Mouse (Mus musculus): ENCODE results near the gene Smarcal1.

DNA sequence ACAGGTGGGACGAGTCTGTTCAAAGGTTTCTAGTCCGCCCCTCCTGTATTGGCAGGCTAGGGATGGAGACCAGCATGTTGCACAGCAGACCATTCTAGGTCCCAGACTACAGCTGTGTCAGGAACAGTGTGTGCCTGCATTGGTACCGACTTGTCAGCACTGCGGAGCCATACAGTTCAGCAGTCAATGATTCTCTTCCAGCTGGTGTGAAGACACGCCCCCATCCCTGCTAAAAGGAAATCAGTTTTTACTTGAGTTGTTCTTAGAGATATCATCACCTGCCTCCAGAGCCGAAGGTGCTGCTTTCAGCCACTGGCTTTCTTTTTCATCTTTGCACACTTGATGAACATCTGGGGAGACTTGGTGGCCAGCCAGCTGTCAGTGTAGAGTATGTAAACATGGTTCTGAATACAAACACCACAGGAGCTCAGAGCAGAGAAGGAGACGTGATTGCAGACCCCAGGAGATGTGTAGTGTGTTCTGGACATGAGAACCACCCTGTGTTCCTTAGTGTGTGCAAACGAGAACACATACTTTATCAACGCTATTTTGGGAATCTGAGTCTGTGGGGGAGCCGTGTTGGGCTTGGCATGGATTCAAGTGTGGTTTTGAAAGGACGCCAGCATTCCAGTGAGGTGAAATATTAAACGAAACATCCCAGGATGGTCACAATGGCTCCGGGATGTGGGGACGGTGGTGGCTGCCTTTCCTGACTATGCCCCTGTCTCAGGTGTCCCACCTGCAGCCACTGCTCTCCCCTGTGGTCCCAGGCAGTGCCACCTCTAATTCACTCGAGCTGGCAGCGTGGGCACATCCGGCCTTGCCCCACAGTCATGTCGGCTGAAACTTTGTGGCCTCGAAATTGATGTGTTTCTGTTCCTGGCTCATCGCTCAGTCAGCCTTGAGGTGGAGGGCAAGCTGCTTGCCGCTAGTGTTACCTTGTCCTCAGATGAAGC, 16.4 kb downstream of the Smarcal1 start:
- no peak for TF ChIP-seq CTCF (IDR thresholded peaks at IDR 0.05; ENCODE audit: low read depth, low read length)
- TF ChIP-seq POLR2A (IDR thresholded peaks at IDR 0.05; ENCODE audit: insufficient read depth, low read length): no peak
- no peak for TF ChIP-seq EP300 (IDR thresholded peaks at IDR 0.05; ENCODE audit: insufficient read depth, low read depth, low read length)

All from ES-Bruce4 (cell line).